Mouse (Mus musculus): ENCODE results near the gene Zbtb11. TPM values are rescaled to one million over a fixed set of nuclear protein-coding genes. Genes with fewer than 3 reads are reported as not detected.
"Not testable (repeated sequence)": the region's sequence is repeated elsewhere in the genome, so short reads cannot be mapped to it uniquely, and the experiment has no call there.

The Zbtb11 gene
- polyA plus RNA-seq, 1 experiment, result not detected

- no peaks in the 10 kb centered on the region for H3K4me1 ChIP-seq (ENCODE audit: control insufficient read depth, insufficient read depth, low read length)
- peak within 1 kb of the TSS; percentile 95 for H3K27ac ChIP-seq (ENCODE audit: insufficient read depth, low read depth, low read length)
- peak within 1 kb of the TSS; percentile 76 for H3K4me3 ChIP-seq (ENCODE audit: insufficient read depth, low read depth, low read length)
- TF ChIP-seq CTCF (IDR thresholded peaks at IDR 0.05; ENCODE audit: insufficient read depth, low read depth, low read length) (no peak), POLR2A (IDR thresholded peaks at IDR 0.05; ENCODE audit: insufficient read depth, low read depth, low read length) (peak; percentile 92)
- WGBS, result under 1% methylated on average over 39 of the region's 39 CpGs
Observed at GRCm38 (mm10) chr16:56029661-56030082, 56.0 kb downstream of the Zbtb11 start, which contains the start of gene Pcnp. Pcnp (minus strand) TSS chr16:56029739.

- no peak overlapping the region for H3K4me3 ChIP-seq (ENCODE audit: insufficient read depth, low read depth, low read length)
- 96% methylated on average over 6 of the region's 6 CpGs for WGBS
- H3K27ac ChIP-seq (ENCODE audit: insufficient read depth, low read depth, low read length), result no peak overlapping the region
- no peak for TF ChIP-seq CTCF (IDR thresholded peaks at IDR 0.05; ENCODE audit: insufficient read depth, low read depth, low read length)
- TF ChIP-seq POLR2A (IDR thresholded peaks at IDR 0.05; ENCODE audit: insufficient read depth, low read depth, low read length), result no peak
- no peaks in the 10 kb centered on the region for H3K4me1 ChIP-seq (ENCODE audit: control insufficient read depth, insufficient read depth, low read length)
Observed at GRCm38 (mm10) chr16:56034566-56034965, 60.9 kb downstream of the Zbtb11 start.

GRCm38 (mm10) chr16:56036501-56036900 is 62.8 kb downstream of the Zbtb11 start:
- Histone ChIP-seq H3K27ac (ENCODE audit: insufficient read depth, low read depth, low read length) (no peak overlapping the region), H3K4me3 (ENCODE audit: insufficient read depth, low read depth, low read length) (no peak overlapping the region), H3K4me1 (ENCODE audit: control insufficient read depth, insufficient read depth, low read length) (no peaks in the 10 kb centered on the region)
- 57% methylated on average over 6 of the region's 6 CpGs for WGBS
- TF ChIP-seq CTCF (IDR thresholded peaks at IDR 0.05; ENCODE audit: insufficient read depth, low read depth, low read length), result no peak
- no peak for TF ChIP-seq POLR2A (IDR thresholded peaks at IDR 0.05; ENCODE audit: insufficient read depth, low read depth, low read length)

- TF ChIP-seq POLR2A (IDR thresholded peaks at IDR 0.05; ENCODE audit: insufficient read depth, low read depth, low read length), result peak; percentile 91
- TF ChIP-seq CTCF (IDR thresholded peaks at IDR 0.05; ENCODE audit: insufficient read depth, low read depth, low read length), result no peak
- WGBS, result under 1% methylated on average over 63 of the region's 63 CpGs
- peak within 1 kb of the TSS; percentile 92 for H3K4me3 ChIP-seq (ENCODE audit: insufficient read depth, low read depth, low read length)
- peak within 1 kb of the TSS; percentile 95 for H3K27ac ChIP-seq (ENCODE audit: insufficient read depth, low read depth, low read length)
- H3K4me1 ChIP-seq (ENCODE audit: control insufficient read depth, insufficient read depth, low read length), result no peaks in the 10 kb centered on the region
Observed at GRCm38 (mm10) chr16:56037138-56038010, 63.7 kb downstream of the Zbtb11 start, which contains the start of gene Trmt10c. Trmt10c (minus strand) TSS chr16:56037819.

GRCm38 (mm10) chr16:56038090-56038489 is 64.4 kb downstream of the Zbtb11 start:
- Histone ChIP-seq H3K27ac (ENCODE audit: insufficient read depth, low read depth, low read length) (peak overlapping the region; percentile 95), H3K4me3 (ENCODE audit: insufficient read depth, low read depth, low read length) (peak overlapping the region; percentile 92), H3K4me1 (ENCODE audit: control insufficient read depth, insufficient read depth, low read length) (no peaks in the 10 kb centered on the region)
- 29% methylated on average over 8 of the region's 8 CpGs for WGBS
- no peak for TF ChIP-seq CTCF (IDR thresholded peaks at IDR 0.05; ENCODE audit: insufficient read depth, low read depth, low read length)
- no peak for TF ChIP-seq POLR2A (IDR thresholded peaks at IDR 0.05; ENCODE audit: insufficient read depth, low read depth, low read length)

- no CpG with 5 or more reads among the region's 4 CpGs for WGBS
Observed at GRCm38 (mm10) chr16:56048038-56048437, 74.4 kb downstream of the Zbtb11 start, which contains the start of gene Senp7. Senp7 (plus strand) TSS chr16:56048338.

GRCm38 (mm10) chr16:56055911-56056310 is 82.2 kb downstream of the Zbtb11 start:
- Histone ChIP-seq H3K27ac (ENCODE audit: insufficient read depth, low read depth, low read length) (no peak overlapping the region), H3K4me1 (ENCODE audit: control insufficient read depth, insufficient read depth, low read length) (no peaks in the 10 kb centered on the region), H3K4me3 (ENCODE audit: insufficient read depth, low read depth, low read length) (no peak overlapping the region)
- TF ChIP-seq POLR2A (IDR thresholded peaks at IDR 0.05; ENCODE audit: insufficient read depth, low read depth, low read length) (no peak), CTCF (IDR thresholded peaks at IDR 0.05; ENCODE audit: insufficient read depth, low read depth, low read length) (no peak)
- WGBS, result 88% methylated on average over 3 of the region's 3 CpGs

More at GRCm38 (mm10) chr16:56048038-56048437, 74.4 kb downstream of the Zbtb11 start, which contains the start of gene Senp7:
- H3K4me3 ChIP-seq (ENCODE audit: insufficient read depth, low read depth, low read length), result peak within 1 kb of the TSS; percentile 24
- not testable (repeated sequence) for H3K4me1 ChIP-seq (ENCODE audit: control insufficient read depth, insufficient read depth, low read length); H3K27ac ChIP-seq (ENCODE audit: insufficient read depth, low read depth, low read length)

GRCm38 (mm10) chr16:56056944-56057590 is 83.4 kb downstream of the Zbtb11 start:
- Histone ChIP-seq H3K27ac (ENCODE audit: insufficient read depth, low read depth, low read length) (no peak overlapping the region), H3K4me3 (ENCODE audit: insufficient read depth, low read depth, low read length) (no peak overlapping the region), H3K4me1 (ENCODE audit: control insufficient read depth, insufficient read depth, low read length) (no peaks in the 10 kb centered on the region)
- TF ChIP-seq CTCF (IDR thresholded peaks at IDR 0.05; ENCODE audit: insufficient read depth, low read depth, low read length) (no peak), POLR2A (IDR thresholded peaks at IDR 0.05; ENCODE audit: insufficient read depth, low read depth, low read length) (no peak)
- WGBS, result 23% methylated on average over 7 of the region's 7 CpGs

- H3K4me1 ChIP-seq (ENCODE audit: control insufficient read depth, insufficient read depth, low read length), result no peaks in the 10 kb centered on the region
- H3K4me3 ChIP-seq (ENCODE audit: insufficient read depth, low read depth, low read length), result no peak overlapping the region
- TF ChIP-seq CTCF (IDR thresholded peaks at IDR 0.05; ENCODE audit: insufficient read depth, low read depth, low read length) (no peak), POLR2A (IDR thresholded peaks at IDR 0.05; ENCODE audit: insufficient read depth, low read depth, low read length) (no peak)
- H3K27ac ChIP-seq (ENCODE audit: insufficient read depth, low read depth, low read length), result no peak overlapping the region
- 83% methylated on average over 10 of the region's 10 CpGs for WGBS
Observed at GRCm38 (mm10) chr16:56058151-56058550, 84.5 kb downstream of the Zbtb11 start.

Other genes with a start within 250 kb of the Zbtb11 start
- not detected in 2 replicates for gene Nfkbiz, start 135.0 kb upstream of the Zbtb11 start, polyA plus RNA-seq (2012; ENCODE audit: insufficient read depth, insufficient read length, low replicate concordance, missing spikeins)
- gene Nxpe3, start 78.6 kb upstream of the Zbtb11 start, polyA plus RNA-seq (2012; ENCODE audit: insufficient read depth, insufficient read length, low replicate concordance, missing spikeins), result not detected in 2 replicates
- gene Cep97, start 39.0 kb upstream of the Zbtb11 start, polyA plus RNA-seq (2012; ENCODE audit: insufficient read depth, insufficient read length, low replicate concordance, missing spikeins), result 217 TPM in 1 of 2 replicates, not detected in the other
- 3,289 TPM in 1 of 2 replicates, not detected in the other for gene Rpl24, start 7.6 kb upstream of the Zbtb11 start, polyA plus RNA-seq (2012; ENCODE audit: insufficient read depth, insufficient read length, low replicate concordance, missing spikeins)
- not detected in 2 replicates for gene Pcnp, start 55.9 kb downstream of the Zbtb11 start, polyA plus RNA-seq (2012; ENCODE audit: insufficient read depth, insufficient read length, low replicate concordance, missing spikeins)
- gene Trmt10c, start 63.9 kb downstream of the Zbtb11 start, polyA plus RNA-seq (2012; ENCODE audit: insufficient read depth, insufficient read length, low replicate concordance, missing spikeins), result not detected in 2 replicates
- gene Senp7, start 74.5 kb downstream of the Zbtb11 start, polyA plus RNA-seq (2012; ENCODE audit: insufficient read depth, insufficient read length, low replicate concordance, missing spikeins), result not detected in 2 replicates
- gene Impg2, start 230.4 kb downstream of the Zbtb11 start, polyA plus RNA-seq (2012; ENCODE audit: insufficient read depth, insufficient read length, low replicate concordance, missing spikeins), result not detected in 2 replicates

Data from olfactory bulb, adult 2 months (tissue).